Mouse (Mus musculus) liver, adult 2 months (tissue): Measurements from ENCODE around the gene Capn15.

Experiments used
- CTCF ChIP-seq: fragments of 200-500 bp; IDR thresholded peaks from 2 replicates; pipeline ENCODE4 v1.5.1; 2011; ENCODE audit warnings: low read depth, low read length, control low read depth
- POLR2A ChIP-seq: fragments of 200-500 bp; IDR thresholded peaks from 2 replicates; pipeline ENCODE4 v1.6.1; 2011; ENCODE audit warnings: low read length, control low read depth; ENCODE audit not compliant: insufficient read depth; ENCODE audit errors: extremely low read depth

DNA sequence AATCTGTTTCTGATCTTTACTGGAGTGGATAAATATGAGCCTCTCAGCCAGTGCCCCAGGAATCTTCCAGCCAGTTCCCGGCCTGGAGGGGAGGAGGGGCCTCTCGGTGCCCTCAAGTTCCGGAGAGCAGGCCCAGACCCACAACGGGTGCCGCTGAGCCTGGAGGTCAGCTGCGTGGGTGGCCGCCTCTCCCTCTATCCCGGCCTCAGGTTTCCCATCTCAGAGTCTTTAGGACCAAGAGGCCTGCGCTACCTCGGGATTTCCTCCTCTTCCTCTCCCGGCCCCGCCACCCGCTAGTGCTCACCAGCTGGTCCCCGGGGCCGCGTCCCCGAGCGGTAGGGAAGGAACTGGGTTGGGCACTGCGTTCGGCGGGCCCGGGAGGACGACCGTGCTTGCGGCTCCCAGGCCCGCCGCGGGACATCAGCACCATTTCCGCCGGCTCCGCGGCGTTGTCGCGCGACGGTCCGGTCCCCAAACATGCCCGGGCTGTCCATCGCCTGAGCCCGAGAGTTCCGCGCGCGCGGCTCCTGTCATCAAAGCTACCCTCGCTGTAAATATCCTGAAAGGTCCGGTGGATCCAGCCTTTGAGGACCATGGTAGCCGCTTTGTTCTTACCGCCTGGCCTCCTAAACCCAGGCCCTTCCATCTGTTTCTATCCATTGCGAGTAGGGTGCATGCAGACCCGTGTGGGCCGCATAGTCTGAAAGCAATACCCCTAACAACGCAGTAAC is 43.9 kb downstream of the Capn15 start:
- peak; percentile 53; the same call in 1 of the 2 replicates for TF ChIP-seq POLR2A
- TF ChIP-seq CTCF, result no peak
